Mouse (Mus musculus) gastrocnemius, adult 2 months (tissue): ENCODE results near the gene Vkorc1l1. TPM values are rescaled to one million over a fixed set of nuclear protein-coding genes. Genes with fewer than 3 reads are reported as not detected.
"Not testable (repeated sequence)": the region's sequence is repeated elsewhere in the genome, so short reads cannot be mapped to it uniquely, and the experiment has no call there.

Experiments used
- DNase-seq: peaks from one replicate; pipeline ENCODE4 v3.0.0; 2022
- H3K27ac ChIP-seq: fragments of 200-600 bp; 2 replicates; pipeline ENCODE4 v1.8.1; 2022; ENCODE audit warnings: mild to moderate bottlenecking
- H3K4me3 ChIP-seq: fragments of 200-600 bp; 2 replicates; pipeline ENCODE4 v1.8.1; 2022; ENCODE audit warnings: mild to moderate bottlenecking, moderate library complexity
- CTCF ChIP-seq: fragments of 200-600 bp; IDR thresholded peaks from 2 replicates; pipeline ENCODE4 v1.8.1; 2022; ENCODE audit warnings: antibody characterized with exemption, mild to moderate bottlenecking, moderate library complexity
- intact Hi-C: fragments of 180-260 bp; cut with DNase I; formaldehyde crosslinking; loops from one replicate; pipeline ENCODE4 v1.15.1; 2025
- total RNA-seq, 2 experiments: library from RNA; stranded (reverse); gene quantifications; 2 replicates each; pipeline ENCODE4 v1.2.3; 2021

The Vkorc1l1 gene
- total RNA-seq, 2 experiments from 2014 or later, result 21.4 to 22.9 TPM

GRCm38 (mm10) chr5:129919320-129919719 lies 22.4 kb upstream of the Vkorc1l1 start:
- TF ChIP-seq CTCF, result no peak
- intact Hi-C loops, result loop anchor here (10.0 kb wide), 1 partner anchor 225 kb away; the partner anchor contains the start of gene Kctd7
- DNase-seq, result no peak
- no peak overlapping the region for H3K27ac ChIP-seq
- H3K4me3 ChIP-seq, result no peak overlapping the region

DNA sequence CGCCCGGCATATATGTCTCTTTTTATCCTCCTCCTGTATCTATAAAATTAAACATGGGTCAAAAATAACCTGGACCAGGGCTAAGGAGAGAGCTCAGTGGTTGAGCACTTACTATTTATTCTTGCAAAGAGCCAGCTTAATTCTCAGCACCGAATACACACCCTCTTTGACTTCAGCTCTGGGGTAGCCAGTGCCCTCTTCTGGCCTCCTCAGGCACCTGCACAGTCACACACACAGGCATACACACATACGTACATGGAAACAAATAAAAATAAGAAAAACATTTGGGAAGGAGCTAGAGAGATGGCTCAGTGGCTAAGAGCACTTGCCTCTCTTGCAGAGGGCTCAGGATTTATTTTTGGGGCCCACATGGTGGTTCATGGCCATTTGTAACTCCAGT lies 19.8 kb upstream of the Vkorc1l1 start:
- intact Hi-C loops, result no loop called here
- H3K4me3 ChIP-seq, result no peak overlapping the region
- no peak overlapping the region for H3K27ac ChIP-seq
- TF ChIP-seq CTCF, result no peak
- no peak for DNase-seq

DNA sequence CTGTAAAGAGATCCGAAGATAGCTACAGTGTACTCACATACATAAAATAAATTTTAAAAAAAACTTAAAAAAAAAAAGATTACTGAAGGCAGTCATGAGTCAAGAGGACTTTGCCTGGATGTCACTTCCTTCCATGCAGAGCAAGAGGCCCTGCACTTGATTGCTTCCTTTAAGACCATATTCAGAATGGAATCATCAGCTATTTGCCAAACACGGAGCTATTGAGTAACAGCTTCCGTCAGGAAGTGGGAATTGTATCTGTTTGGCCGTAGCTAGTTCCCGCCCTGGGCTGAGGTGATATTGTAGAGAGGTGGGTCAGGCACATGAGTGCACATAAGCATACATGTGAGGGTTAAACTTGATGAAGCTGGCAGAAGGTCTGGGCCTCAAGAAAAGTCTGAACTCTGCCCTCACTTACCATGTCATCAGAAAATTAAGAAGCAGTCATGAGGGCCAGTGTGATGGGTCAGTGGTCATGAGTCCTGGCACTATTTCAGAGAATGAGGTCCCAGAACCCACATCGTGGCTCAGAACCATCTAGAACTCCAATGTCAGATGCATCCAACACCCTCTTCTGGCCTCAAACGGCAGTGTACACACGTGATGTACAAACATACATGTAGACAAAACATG lies 16.8 kb upstream of the Vkorc1l1 start:
- H3K27ac ChIP-seq, result no peak overlapping the region
- no peak overlapping the region for H3K4me3 ChIP-seq
- TF ChIP-seq CTCF, result no peak
- intact Hi-C loops, result no loop called here
- DNase-seq, result no peak

DNA sequence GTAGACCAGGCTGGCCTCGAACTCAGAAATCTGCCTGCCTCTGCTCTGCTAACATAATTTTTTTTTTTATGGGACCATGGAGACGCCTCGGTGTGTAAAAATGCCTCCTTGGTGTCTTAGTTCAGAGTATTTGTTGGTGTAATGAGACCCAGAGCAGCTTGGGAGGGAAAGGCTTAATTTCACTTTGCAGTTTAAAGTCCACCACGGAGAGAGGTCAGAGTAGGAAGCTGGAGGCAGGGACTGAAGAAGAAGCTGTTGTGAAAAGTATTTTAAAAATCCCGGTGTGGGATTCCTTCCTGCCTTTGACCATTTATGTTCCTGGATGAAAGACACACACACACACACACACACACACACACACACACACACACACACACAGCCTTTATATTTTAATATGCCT lies 15.8 kb upstream of the Vkorc1l1 start:
- Histone ChIP-seq H3K4me3 (no peak overlapping the region), H3K27ac (no peak overlapping the region)
- DNase-seq, result no peak
- TF ChIP-seq CTCF, result no peak
- intact Hi-C loops, result no loop called here

- Histone ChIP-seq H3K27ac (no peak overlapping the region), H3K4me3 (no peak overlapping the region)
- TF ChIP-seq CTCF, result no peak
- DNase-seq, result no peak
- intact Hi-C loops, result no loop called here
Observed at GRCm38 (mm10) chr5:129929924-129930855, 11.6 kb upstream of the Vkorc1l1 start.

DNA sequence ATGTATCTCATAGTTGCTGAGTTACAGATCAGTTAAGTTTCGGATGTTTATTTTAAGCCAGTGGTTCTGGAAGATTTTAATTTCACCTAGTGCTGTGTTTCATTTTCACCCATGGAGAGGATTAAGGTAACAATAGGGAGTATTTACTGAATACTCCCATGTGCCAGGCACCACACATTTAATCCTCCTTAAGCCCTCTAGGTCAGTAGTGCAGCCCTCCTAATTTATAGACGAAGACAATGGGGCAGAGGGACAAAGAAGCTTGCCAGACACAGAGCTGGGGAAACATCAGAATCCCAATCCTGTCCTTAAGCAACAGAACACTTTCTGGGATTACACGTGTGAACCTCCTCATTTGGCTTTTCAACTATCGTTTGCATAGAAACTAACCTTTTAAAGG lies 4.8 kb upstream of the Vkorc1l1 start:
- Histone ChIP-seq H3K4me3 (no peak overlapping the region), H3K27ac (no peak overlapping the region)
- no peak for DNase-seq
- intact Hi-C loops, result loop anchor here (5.0 kb wide), 1 partner anchor 40 kb away; the partner anchor contains the start of genes Phkg1 and Zbed5
- no peak for TF ChIP-seq CTCF

DNA sequence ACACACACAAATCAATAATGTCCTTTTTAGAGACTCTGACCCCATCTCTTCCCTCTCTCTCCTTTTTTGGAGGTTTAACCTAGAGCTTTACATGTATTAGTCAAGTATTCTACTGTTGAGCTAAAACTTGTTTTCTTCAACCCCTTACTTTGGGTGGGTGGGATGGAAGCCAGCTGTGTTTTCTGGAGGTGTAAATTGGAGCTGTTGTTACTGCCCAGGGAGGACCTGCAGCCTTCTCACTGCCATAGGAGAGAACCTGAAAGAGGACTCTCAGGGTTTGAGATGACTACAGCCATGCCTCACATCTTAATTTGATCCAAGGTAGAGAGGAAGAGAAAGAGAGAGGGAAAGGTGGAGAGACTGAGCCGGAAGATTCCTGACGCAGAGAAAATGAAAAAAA lies 1.5 kb upstream of the Vkorc1l1 start:
- DNase-seq, result no peak
- Histone ChIP-seq H3K27ac (no peak overlapping the region), H3K4me3 (no peak overlapping the region)
- intact Hi-C loops, result no loop called here
- TF ChIP-seq CTCF, result no peak

GRCm38 (mm10) chr5:129940736-129941494 lies 855 bp upstream of the Vkorc1l1 start:
- intact Hi-C loops, result no loop called here
- no peak for TF ChIP-seq CTCF

GRCm38 (mm10) chr5:129942073-129942939 lies 536 bp downstream of the Vkorc1l1 start:
- peak; percentile 66 for DNase-seq
- Histone ChIP-seq H3K27ac (peak overlapping the region; percentile 89), H3K4me3 (peak overlapping the region; percentile 93)
- intact Hi-C loops, result not testable (repeated sequence)

More at GRCm38 (mm10) chr5:129940736-129941494, 855 bp upstream of the Vkorc1l1 start:
- Histone ChIP-seq H3K27ac (peak overlapping the region; percentile 86), H3K4me3 (peak overlapping the region; percentile 80)
- no peak for DNase-seq

DNA sequence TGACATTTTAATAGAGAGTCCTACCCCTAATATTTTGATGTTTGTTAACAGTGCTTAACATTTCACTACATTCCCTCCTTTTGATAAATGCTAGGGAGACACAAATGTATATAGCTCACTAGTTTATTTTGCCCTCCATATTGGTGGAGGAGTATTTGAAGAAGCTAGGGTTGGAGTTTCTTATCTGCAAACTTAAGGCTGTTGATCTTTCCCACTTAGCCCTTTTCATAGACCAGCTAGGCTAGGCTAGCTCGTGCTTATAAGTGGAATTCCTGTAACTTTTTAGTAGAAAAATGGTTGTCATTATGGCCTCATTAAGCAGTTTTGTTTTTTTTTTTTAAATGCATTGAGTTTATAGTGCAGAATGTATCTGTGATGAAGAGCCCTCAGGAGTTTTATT lies 1.6 kb downstream of the Vkorc1l1 start:
- intact Hi-C loops, result no loop called here
- Histone ChIP-seq H3K27ac (peak overlapping the region; percentile 89; the same call in 1 of the 2 replicates), H3K4me3 (peak overlapping the region; percentile 93; the same call in 1 of the 2 replicates)
- no peak for TF ChIP-seq CTCF
- DNase-seq, result no peak

DNA sequence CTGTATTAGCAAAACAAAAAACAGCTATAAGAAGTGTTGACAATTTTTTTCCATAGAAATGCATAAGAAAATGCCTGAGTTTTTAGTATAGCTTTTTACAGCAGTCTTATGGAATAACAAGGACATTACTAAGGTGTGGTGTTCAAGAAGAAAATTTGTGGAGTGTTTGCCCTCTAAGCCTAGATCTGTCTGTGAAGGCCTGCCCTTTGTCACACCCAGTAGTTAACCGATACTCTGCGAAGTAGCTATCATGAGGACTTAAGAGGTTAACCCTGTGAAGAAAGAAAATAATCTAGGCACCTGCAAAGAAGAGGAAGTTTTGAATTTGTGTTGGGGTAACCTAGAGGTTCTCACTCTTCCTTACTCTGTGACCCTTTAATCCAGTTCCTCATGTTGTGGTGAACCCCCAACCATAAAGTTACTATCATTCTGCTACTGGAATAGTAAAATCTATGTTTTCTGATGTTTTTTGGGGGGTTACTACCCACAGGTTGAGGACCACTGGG lies 5.8 kb downstream of the Vkorc1l1 start:
- DNase-seq, result no peak
- Histone ChIP-seq H3K4me3 (no peak overlapping the region), H3K27ac (no peak overlapping the region)
- intact Hi-C loops, result no loop called here
- no peak for TF ChIP-seq CTCF
